Mouse (Mus musculus) stomach, postnatal 0 days (tissue): Measurements from ENCODE around the gene Nol9. TPM values are rescaled to one million over a fixed set of nuclear protein-coding genes. Genes with fewer than 3 reads are reported as not detected.
A peak's percentile ranks its signal among the peaks of the same experiment; 100 is the strongest.

Experiments used
- ATAC-seq: fragments of 200-750 bp; cut with Nextera tagmentation; 2 replicates; pipeline ENCODE4 v1.8.0; 2017; ENCODE audit not compliant: low FRiP score, low TSS enrichment
- DNase-seq: peaks from one replicate; pipeline ENCODE4 v3.0.0-alpha.2; 2016; ENCODE audit warnings: low spot score
- H3K27ac ChIP-seq: fragments of 300-500 bp; sonication (generic); replicated peaks from 2 replicates; pipeline ENCODE4 v1.5.1; 2014; ENCODE audit warnings: mild to moderate bottlenecking, control low read depth
- H3K27me3 ChIP-seq: fragments of 300-500 bp; sonication (generic); 2 replicates; pipeline ENCODE4 v1.6.1; 2014; ENCODE audit warnings: low read length; ENCODE audit not compliant: control insufficient read depth, insufficient read depth
- H3K36me3 ChIP-seq: fragments of 300-500 bp; sonication (generic); 2 replicates; pipeline ENCODE4 v1.6.1; 2014; ENCODE audit warnings: low read length, mixed read lengths; ENCODE audit not compliant: control insufficient read depth, insufficient read depth
- H3K4me1 ChIP-seq: fragments of 300-500 bp; sonication (generic); replicated peaks from 2 replicates; pipeline ENCODE4 v1.6.1; 2014; ENCODE audit warnings: antibody characterized with exemption; ENCODE audit not compliant: control insufficient read depth, insufficient read depth
- H3K4me2 ChIP-seq: fragments of 300-500 bp; sonication (generic); replicated peaks from 2 replicates; pipeline ENCODE4 v1.6.1; 2014; ENCODE audit warnings: low read depth, mild to moderate bottlenecking, control low read depth, moderate library complexity
- H3K4me3 ChIP-seq: fragments of 300-500 bp; sonication (generic); 2 replicates; pipeline ENCODE4 v1.5.1; 2014; ENCODE audit warnings: low read depth, low read length, control low read depth
- H3K9ac ChIP-seq: fragments of 300-500 bp; sonication (generic); 2 replicates; pipeline ENCODE4 v1.6.1; 2014; ENCODE audit warnings: mild to moderate bottlenecking, low read length, control low read depth, mixed read lengths
- H3K9me3 ChIP-seq: fragments of 300-500 bp; sonication (generic); 2 replicates; pipeline ENCODE4 v1.6.1; 2016; ENCODE audit warnings: low read length; ENCODE audit not compliant: control insufficient read depth
- CTCF ChIP-seq: IDR thresholded peaks from 2 replicates; pipeline ENCODE4 v1.5.1; 2016; ENCODE audit warnings: antibody characterized with exemption, low read depth, mild to moderate bottlenecking, moderate library complexity
- EP300 ChIP-seq: optimal IDR thresholded peaks from 2 replicates; pipeline ENCODE3; 2016; ENCODE audit warnings: antibody characterized with exemption
- WGBS: fragments of 180-500 bp; shearing (Covaris S2); extraction: QIAGEN DNeasy Blood & Tissue Kit; methylation state at CpG from one replicate; pipeline ENCODE4 v1.1.7; 2014; 5-methylcytosine and 5-hydroxymethylcytosine counted together
- polyA plus RNA-seq: library from polyadenylated mRNA; unstranded; fragments of >200 nt; fragmentation: Nextera tagmentation; extraction: Ambion mirVana; gene quantifications from 2 replicates; pipeline ENCODE4 v1.2.1, GENCODE M21; 2015

Nol9 gene
- polyA plus RNA-seq, 1 experiment from 2014 or later = 11.2 TPM

GRCm38 (mm10) chr4:152108673-152109072, 69.6 kb downstream of the Nol9 start:
- Histone ChIP-seq H3K4me1 (no peaks in the 10 kb centered on the region), H3K4me2 (no peak overlapping the region; the same call in 1 of the 2 replicates), H3K36me3 (peaks cover 12% of the 10 kb centered on the region), H3K27me3 (no peaks in the 10 kb centered on the region), H3K9me3 (no peaks in the 10 kb centered on the region), H3K4me3 (no peak overlapping the region), H3K9ac (no peak overlapping the region), H3K27ac (no peak overlapping the region)
- TF ChIP-seq EP300 (no peak), CTCF (no peak)
- DNase-seq (no peak), ATAC-seq (no peak)
- 94% methylated on average over 5 of the region's 5 CpGs for WGBS

- Histone ChIP-seq H3K9ac (no peak overlapping the region), H3K36me3 (peaks cover 14% of the 10 kb centered on the region), H3K4me3 (no peak overlapping the region), H3K4me1 (no peaks in the 10 kb centered on the region), H3K27me3 (no peaks in the 10 kb centered on the region), H3K9me3 (no peaks in the 10 kb centered on the region), H3K27ac (no peak overlapping the region), H3K4me2 (no peak overlapping the region)
- TF ChIP-seq CTCF (peak; percentile 30), EP300 (no peak)
- WGBS = 66% methylated on average over 3 of the region's 3 CpGs
- ATAC-seq = no peak
- DNase-seq = no peak
Observed at GRCm38 (mm10) chr4:152109509-152109908, 70.4 kb downstream of the Nol9 start.

GRCm38 (mm10) chr4:152110689-152111088, 71.6 kb downstream of the Nol9 start:
- TF ChIP-seq CTCF (no peak), EP300 (no peak)
- H3K9ac ChIP-seq = no peak overlapping the region
- H3K9me3 ChIP-seq = no peaks in the 10 kb centered on the region
- H3K4me3 ChIP-seq = no peak overlapping the region
- no peaks in the 10 kb centered on the region for H3K4me1 ChIP-seq
- 82% methylated on average over 4 of the region's 4 CpGs for WGBS
- no peaks in the 10 kb centered on the region for H3K27me3 ChIP-seq
- H3K36me3 ChIP-seq = peaks cover 14% of the 10 kb centered on the region
- DNase-seq (no peak), ATAC-seq (no peak)
- no peak overlapping the region for H3K4me2 ChIP-seq
- H3K27ac ChIP-seq = no peak overlapping the region

Other genes with a start within 250 kb of the Nol9 start
- gene Camta1, start 177.4 kb upstream of the Nol9 start, polyA plus RNA-seq = 59.4 and 61.9 TPM in 2 replicates
- 33.0 and 34.5 TPM in 2 replicates for gene Dnajc11, start 105.6 kb upstream of the Nol9 start, polyA plus RNA-seq
- 22.2 and 23.5 TPM in 2 replicates for gene Thap3, start 50.3 kb upstream of the Nol9 start, polyA plus RNA-seq
- 12.4 and 12.7 TPM in 2 replicates for gene Phf13, start 43.1 kb upstream of the Nol9 start, polyA plus RNA-seq
- gene Klhl21, start 30.5 kb upstream of the Nol9 start, polyA plus RNA-seq = 11.2 and 11.9 TPM in 2 replicates
- 10.1 and 10.6 TPM in 2 replicates for gene Zbtb48, start 11.7 kb upstream of the Nol9 start, polyA plus RNA-seq
- 0.12 and 0.16 TPM in 2 replicates for gene Tas1r1, start 753 bp upstream of the Nol9 start, polyA plus RNA-seq
- gene Plekhg5, start 33.2 kb downstream of the Nol9 start, polyA plus RNA-seq = 6.4 and 7.5 TPM in 2 replicates
- gene Tnfrsf25, start 76.6 kb downstream of the Nol9 start, polyA plus RNA-seq = 0.49 and 0.96 TPM in 2 replicates
- gene Espn, start 113.0 kb downstream of the Nol9 start, polyA plus RNA-seq = 13.8 and 14.4 TPM in 2 replicates
- gene Hes2, start 119.5 kb downstream of the Nol9 start, polyA plus RNA-seq = 0.52 and 0.87 TPM in 2 replicates
- 51.7 and 55.0 TPM in 2 replicates for gene Acot7, start 138.8 kb downstream of the Nol9 start, polyA plus RNA-seq
- gene Gpr153, start 234.9 kb downstream of the Nol9 start, polyA plus RNA-seq = 6.9 and 8.4 TPM in 2 replicates